Mouse (Mus musculus) limb, embryonic 10.5 days (tissue): ENCODE data around the gene Ppp1r27. TPM values are rescaled to one million over a fixed set of nuclear protein-coding genes. Genes with fewer than 3 reads are reported as not detected.

Experiments used
- DNase-seq: peaks from one replicate; pipeline ENCODE4 v3.0.0-alpha.2; 2017; ENCODE audit warnings: low spot score
- H3K27ac ChIP-seq: fragments of 300-500 bp; sonication (generic); 2 replicates; pipeline ENCODE4 v1.5.1; 2016; ENCODE audit warnings: mild to moderate bottlenecking
- H3K27me3 ChIP-seq: fragments of 300-500 bp; sonication (generic); 2 replicates; pipeline ENCODE4 v1.6.1; 2016; ENCODE audit warnings: low read depth, mild to moderate bottlenecking; ENCODE audit not compliant: poor library complexity, severe bottlenecking
- H3K36me3 ChIP-seq: fragments of 300-500 bp; sonication (generic); 2 replicates; pipeline ENCODE4 v1.6.1; 2016; ENCODE audit warnings: mild to moderate bottlenecking, moderate library complexity
- H3K4me1 ChIP-seq: fragments of 300-500 bp; sonication (generic); 2 replicates; pipeline ENCODE4 v1.6.1; 2016
- H3K4me3 ChIP-seq: fragments of 300-500 bp; sonication (generic); 2 replicates; pipeline ENCODE4 v1.5.1; 2016; ENCODE audit warnings: mild to moderate bottlenecking, moderate library complexity
- H3K9me3 ChIP-seq: fragments of 300-500 bp; sonication (generic); replicated peaks from 2 replicates; pipeline ENCODE4 v1.6.1; 2016; ENCODE audit warnings: mild to moderate bottlenecking
- WGBS: fragments of 180-500 bp; shearing (Covaris S2); methylation state at CpG from one replicate; pipeline ENCODE4 v1.1.7; 2016; 5-methylcytosine and 5-hydroxymethylcytosine counted together
- polyA plus RNA-seq: library from polyadenylated mRNA; unstranded; fragments of >200 nt; fragmentation: Nextera tagmentation; extraction: Ambion mirVana; gene quantifications from 2 replicates; pipeline ENCODE4 v1.2.1, GENCODE M21; 2016

Gene Ppp1r27
- polyA plus RNA-seq, 1 experiment from 2014 or later = 0.25 TPM

DNA sequence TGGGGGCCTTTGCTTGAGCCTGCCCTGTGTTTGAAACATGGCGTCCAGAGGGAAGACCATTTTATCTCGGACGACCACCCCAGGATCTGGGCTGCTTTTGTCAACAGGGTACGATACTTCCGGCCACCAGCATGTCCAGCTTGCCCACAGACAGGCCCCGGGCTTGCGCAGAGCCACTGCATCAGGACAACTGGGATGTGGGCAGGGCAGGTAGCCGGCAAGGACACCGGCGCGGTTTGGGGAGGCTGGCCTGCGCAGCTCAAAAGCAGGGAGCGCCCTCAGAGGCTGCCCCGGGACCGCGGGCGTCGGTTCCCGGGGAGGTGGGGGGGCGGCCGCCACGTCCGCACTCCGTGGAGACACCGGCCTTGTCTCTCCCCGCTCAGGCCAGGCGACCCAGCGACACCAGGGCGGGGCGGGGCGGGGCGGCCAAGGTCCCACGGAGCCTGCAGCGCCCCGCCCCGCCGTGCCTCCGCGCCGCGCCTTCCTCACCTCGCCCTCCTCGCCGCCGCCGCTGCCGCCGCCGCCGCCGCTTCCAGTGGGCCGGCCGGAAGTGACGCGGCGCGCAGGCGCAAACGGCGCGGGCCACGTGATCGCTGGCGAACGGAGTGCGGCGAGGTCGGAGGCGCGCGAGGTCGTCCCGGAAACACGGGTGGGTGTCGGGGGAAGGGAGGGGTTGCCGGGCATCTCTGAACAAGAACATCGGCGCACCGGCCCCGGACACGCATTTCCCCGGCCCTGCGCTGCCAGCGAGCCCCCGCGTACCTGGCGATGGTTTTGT lies 1.6 kb downstream of the Ppp1r27 start, which contains the start of gene Mcrip1:
Gene Mcrip1 (minus strand): TSS at position 560 of the 778 bp plus-strand sequence.
- Histone ChIP-seq H3K27me3 (no peaks in the 10 kb centered on the region), H3K36me3 (peaks cover 33% of the 10 kb centered on the region), H3K9me3 (no peaks in the 10 kb centered on the region), H3K4me1 (peaks cover 33% of the 10 kb centered on the region), H3K4me3 (peak within 1 kb of the TSS; percentile 91), H3K27ac (peak within 1 kb of the TSS; percentile 97)
- DNase-seq = peak; percentile 96
- WGBS = 2% methylated on average over 79 of the region's 87 CpGs

DNA sequence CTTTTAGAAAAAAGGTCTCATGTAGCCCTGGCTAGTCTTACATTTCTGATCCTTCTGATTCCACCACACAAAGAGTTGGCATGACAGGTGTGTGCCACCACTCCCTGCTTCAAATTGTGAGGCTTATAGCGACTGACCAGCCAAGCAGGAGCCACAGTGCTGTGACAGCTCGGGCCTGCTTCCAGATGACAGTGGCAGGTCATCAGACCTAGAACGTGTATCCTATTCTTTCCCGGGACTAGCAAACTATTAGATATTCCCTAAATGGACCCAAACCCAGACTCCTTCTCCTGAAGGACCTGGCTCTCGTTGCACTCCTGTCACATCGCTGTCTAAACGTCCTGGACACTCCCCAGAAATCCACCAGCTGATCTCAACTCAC lies 2.2 kb downstream of the Ppp1r27 start:
- Histone ChIP-seq H3K27me3 (no peaks in the 10 kb centered on the region), H3K36me3 (peaks cover 38% of the 10 kb centered on the region), H3K4me3 (peak overlapping the region; percentile 91), H3K4me1 (peaks cover 33% of the 10 kb centered on the region), H3K27ac (peak overlapping the region; percentile 97), H3K9me3 (no peaks in the 10 kb centered on the region)
- no peak for DNase-seq
- WGBS = 32% methylated on average over 7 of the region's 7 CpGs

DNA sequence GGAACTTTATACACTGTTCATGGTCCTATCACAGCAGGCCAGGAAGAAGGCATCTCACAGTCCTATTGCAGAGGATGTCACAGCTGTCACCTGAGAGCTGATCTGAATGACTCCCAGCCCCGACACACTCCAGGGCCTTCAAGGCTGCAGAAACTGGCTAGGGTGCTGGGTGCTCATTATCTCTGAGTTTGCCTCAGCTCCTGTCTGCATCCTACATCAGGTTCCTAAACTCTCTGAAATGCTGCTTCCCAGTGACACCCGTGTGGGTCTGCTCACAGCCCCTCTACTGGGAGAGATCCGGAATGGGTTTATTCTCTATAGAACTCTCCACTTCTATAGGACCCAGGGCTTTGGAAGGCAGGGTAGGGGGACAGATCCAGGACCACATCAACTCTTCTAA lies 2.7 kb downstream of the Ppp1r27 start:
- WGBS = 89% methylated on average over 3 of the region's 3 CpGs
- Histone ChIP-seq H3K27ac (peak overlapping the region; percentile 97; the same call in 1 of the 2 replicates), H3K9me3 (no peaks in the 10 kb centered on the region), H3K27me3 (no peaks in the 10 kb centered on the region), H3K4me1 (peaks cover 33% of the 10 kb centered on the region), H3K36me3 (peaks cover 44% of the 10 kb centered on the region), H3K4me3 (peak overlapping the region; percentile 91)
- no peak for DNase-seq

DNA sequence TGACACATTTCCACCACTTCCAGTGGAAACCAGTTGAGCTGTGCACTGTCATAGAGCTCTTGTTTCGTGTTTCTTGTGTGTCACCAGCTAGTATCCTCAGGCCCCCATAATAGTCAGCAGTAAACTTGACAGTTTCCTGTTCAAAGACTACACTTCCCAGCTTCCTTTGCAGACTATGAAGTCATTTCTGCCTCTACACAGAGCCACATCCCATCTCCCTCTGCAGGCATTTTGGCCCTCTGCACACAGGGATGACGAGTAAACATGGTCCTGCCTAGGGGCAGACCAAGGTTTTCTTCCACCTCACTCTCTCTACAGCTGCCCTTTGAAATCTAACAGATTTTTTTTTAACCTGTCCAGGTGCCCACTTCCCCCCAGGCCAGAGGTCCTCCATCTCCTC lies 3.5 kb downstream of the Ppp1r27 start:
- Histone ChIP-seq H3K4me3 (no peak overlapping the region), H3K27me3 (no peaks in the 10 kb centered on the region), H3K9me3 (no peaks in the 10 kb centered on the region), H3K27ac (no peak overlapping the region), H3K36me3 (peaks cover 52% of the 10 kb centered on the region), H3K4me1 (peaks cover 33% of the 10 kb centered on the region)
- WGBS = 73% methylated on average over 2 of the region's 2 CpGs
- no peak for DNase-seq

DNA sequence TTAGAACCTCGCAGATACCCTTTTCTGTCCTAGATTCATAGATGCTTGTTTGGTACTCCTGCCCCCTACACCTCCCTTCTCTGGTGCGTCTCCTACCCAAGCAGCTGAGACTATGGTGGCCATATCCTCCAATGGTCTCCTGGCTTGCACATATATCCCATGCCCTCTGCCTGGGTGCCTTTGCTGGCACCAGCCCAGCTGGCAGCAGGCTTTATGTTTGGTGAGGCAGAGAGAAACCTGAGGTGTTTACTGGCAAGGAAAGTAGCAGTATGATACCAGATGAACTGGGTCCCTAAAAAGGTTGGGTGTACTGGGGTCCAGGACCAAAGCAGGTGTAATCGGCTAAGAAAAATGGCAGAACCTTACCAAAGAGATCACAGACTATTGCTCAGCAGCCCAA lies 5.0 kb downstream of the Ppp1r27 start:
- WGBS = 91% methylated on average over 3 of the region's 3 CpGs
- Histone ChIP-seq H3K4me3 (no peak overlapping the region), H3K27me3 (no peaks in the 10 kb centered on the region), H3K36me3 (peaks cover 59% of the 10 kb centered on the region), H3K4me1 (peaks cover 33% of the 10 kb centered on the region), H3K27ac (no peak overlapping the region), H3K9me3 (no peaks in the 10 kb centered on the region)
- no peak for DNase-seq

DNA sequence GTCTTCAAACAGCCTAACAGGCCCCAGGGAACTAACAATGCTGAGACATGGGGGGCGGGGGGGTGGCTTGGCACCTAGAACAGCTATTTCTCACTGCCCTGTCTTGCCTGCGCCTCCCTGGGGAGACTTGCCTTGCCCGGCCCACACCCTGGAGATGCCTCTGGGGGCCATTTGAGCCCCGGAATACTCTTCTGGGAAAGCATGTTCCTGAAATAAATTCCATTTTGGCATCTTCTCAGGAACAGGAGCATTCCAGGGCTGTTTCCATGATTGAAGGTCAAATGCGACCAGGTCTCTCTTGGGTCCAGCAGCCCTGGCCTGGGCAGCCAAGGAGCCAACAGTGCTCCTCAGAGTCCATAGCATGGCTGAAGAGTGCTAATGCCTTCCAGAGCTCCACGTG lies 8.6 kb downstream of the Ppp1r27 start:
- WGBS = 84% methylated on average over 6 of the region's 6 CpGs
- no peak overlapping the region for H3K27ac ChIP-seq
- peaks cover 52% of the 10 kb centered on the region for H3K36me3 ChIP-seq

DNA sequence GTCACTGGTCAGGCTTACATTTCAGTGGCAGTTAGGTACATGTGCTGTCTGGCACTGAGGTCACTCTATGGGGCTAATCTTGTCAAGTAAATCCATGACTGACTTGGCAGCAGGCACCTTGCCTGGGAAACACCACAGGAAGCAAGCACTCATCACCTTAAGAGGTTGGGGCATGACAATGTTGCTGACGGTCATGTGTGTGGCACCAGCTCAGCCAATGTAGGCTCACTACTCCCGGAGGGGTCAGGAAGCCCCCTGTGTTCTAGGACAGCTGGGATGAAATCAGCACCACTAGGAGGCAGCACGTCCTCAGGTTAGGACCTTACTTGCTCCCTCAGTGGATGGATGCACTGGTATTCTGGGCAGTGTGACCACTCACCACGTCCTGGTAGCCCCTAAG lies 9.0 kb downstream of the Ppp1r27 start:
- 44% methylated on average over 4 of the region's 4 CpGs for WGBS
- Histone ChIP-seq H3K4me1 (peaks cover 28% of the 10 kb centered on the region), H3K27me3 (no peaks in the 10 kb centered on the region), H3K4me3 (no peak overlapping the region), H3K27ac (no peak overlapping the region), H3K36me3 (peaks cover 49% of the 10 kb centered on the region), H3K9me3 (no peaks in the 10 kb centered on the region)
- no peak for DNase-seq

More for the DNA sequence above, 8.6 kb downstream of the Ppp1r27 start:
- H3K27me3 ChIP-seq = no peaks in the 10 kb centered on the region
- H3K4me1 ChIP-seq = peaks cover 29% of the 10 kb centered on the region
- DNase-seq = no peak
- H3K9me3 ChIP-seq = no peaks in the 10 kb centered on the region
- no peak overlapping the region for H3K4me3 ChIP-seq

DNA sequence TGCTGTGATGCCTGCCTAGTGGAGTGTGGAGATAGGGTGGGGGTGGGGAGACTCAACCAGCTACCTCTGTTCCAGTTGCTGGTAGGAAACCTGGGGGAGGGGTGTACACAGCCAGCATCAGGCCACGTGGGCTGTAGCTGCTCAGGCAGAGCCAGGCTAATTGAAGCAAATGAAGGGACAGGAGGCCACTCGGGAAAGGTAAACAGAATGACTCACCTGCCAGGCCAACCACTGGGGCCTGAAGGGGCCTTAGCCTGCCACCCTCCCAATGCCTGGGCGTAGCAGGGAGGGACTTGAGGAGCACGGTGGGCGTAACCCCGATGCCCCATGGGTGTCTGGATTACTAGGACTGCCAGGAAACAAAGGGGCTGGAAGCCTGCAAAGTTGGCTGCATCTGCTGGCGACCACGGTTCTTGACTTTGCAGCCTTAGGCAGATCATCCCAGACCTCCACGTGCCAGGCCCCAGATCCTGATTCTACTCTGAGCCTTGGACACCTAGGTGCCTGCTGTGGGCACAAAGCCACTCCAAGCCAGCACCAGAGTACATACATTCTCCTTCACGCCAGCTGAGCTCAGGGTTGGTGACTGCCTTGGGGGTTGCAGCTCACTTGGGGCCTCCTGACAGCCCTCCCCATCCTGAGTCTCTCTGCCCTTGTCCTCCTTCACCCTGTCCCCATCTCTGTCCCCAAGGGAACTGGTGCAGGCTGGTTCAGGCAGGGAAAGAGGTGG lies 11.5 kb downstream of the Ppp1r27 start:
- peaks cover 14% of the 10 kb centered on the region for H3K27me3 ChIP-seq
- WGBS = 40% methylated on average over 10 of the region's 10 CpGs
- peaks cover 28% of the 10 kb centered on the region for H3K36me3 ChIP-seq
- H3K27ac ChIP-seq = peak overlapping the region; percentile 83
- peak overlapping the region; percentile 23; the same call in 1 of the 2 replicates for H3K4me3 ChIP-seq
- no peaks in the 10 kb centered on the region for H3K9me3 ChIP-seq
- DNase-seq = peak; percentile 49
- peaks cover 28% of the 10 kb centered on the region for H3K4me1 ChIP-seq

DNA sequence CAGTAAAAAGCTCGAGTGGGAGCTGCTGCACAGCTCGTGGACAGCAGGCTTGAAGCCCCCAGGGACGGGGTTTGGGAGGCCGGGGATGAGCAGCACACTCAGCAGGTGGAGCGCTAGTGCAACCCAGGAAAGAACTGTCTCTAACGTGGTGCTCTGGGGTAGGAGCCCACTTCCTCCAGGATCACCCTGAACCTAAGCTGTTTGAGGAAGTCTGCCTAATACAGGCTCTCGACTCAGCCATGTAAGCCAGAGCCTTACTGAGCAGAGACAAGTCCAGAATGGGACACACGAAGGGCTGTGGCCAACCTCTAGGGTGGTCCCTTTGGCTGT lies 12.0 kb downstream of the Ppp1r27 start:
- H3K36me3 ChIP-seq = peaks cover 22% of the 10 kb centered on the region
- H3K9me3 ChIP-seq = no peaks in the 10 kb centered on the region
- WGBS = 67% methylated on average over 8 of the region's 8 CpGs
- peak overlapping the region; percentile 23; the same call in 1 of the 2 replicates for H3K4me3 ChIP-seq
- peaks cover 28% of the 10 kb centered on the region for H3K4me1 ChIP-seq
- no peak for DNase-seq
- H3K27me3 ChIP-seq = peaks cover 19% of the 10 kb centered on the region
- H3K27ac ChIP-seq = peak overlapping the region; percentile 83

DNA sequence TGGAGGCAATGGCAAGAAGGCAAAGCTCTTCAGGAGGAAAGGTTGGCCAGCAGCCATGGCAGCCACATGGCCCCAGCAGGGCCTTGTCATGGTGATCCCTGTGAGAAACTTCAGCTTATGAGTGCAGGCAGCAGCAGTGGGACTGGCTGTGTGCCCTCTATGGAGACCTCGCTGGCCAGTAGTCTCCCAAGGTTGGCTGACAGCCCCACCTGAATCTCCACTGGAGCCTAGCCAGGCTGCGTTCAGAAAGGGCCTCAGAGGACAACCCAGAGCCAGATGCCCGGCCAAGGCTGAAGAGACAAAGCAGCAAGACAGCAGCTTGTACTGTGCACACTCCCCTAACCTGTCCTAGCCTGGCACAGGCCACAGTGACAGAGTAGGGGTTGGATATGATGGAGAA lies 12.4 kb downstream of the Ppp1r27 start:
- H3K9me3 ChIP-seq = no peaks in the 10 kb centered on the region
- DNase-seq = no peak
- peak overlapping the region; percentile 83 for H3K27ac ChIP-seq
- H3K4me1 ChIP-seq = peaks cover 28% of the 10 kb centered on the region
- H3K27me3 ChIP-seq = peaks cover 24% of the 10 kb centered on the region
- whole genome bisulfite sequencing = 90% methylated on average over 3 of the region's 3 CpGs
- H3K4me3 ChIP-seq = 0 out of 2 replicates have a peak overlapping the region, but pooled peaks have one; percentile 6
- peaks cover 18% of the 10 kb centered on the region for H3K36me3 ChIP-seq

DNA sequence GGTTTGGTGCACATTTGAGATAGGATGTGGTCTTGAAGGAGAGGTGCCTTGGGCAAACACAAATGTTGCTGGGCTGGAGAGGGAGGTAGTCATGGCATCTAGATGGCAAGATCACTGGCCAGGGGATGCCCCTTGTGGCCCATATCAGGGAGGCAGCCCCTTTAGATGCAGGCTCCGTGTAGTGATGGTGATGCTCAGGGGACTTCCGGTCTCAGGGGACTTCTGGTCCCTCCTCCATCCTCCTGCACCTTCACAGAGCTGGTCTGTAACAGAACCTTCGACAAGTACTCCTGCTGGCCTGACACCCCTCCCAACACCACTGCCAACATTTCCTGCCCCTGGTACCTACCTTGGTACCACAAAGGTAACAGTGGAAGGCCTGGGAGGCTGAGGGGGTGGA lies 15.1 kb downstream of the Ppp1r27 start:
- DNase-seq = no peak
- no peaks in the 10 kb centered on the region for H3K36me3 ChIP-seq
- peaks cover 37% of the 10 kb centered on the region for H3K4me1 ChIP-seq
- 68% methylated on average over 3 of the region's 3 CpGs for WGBS
- H3K4me3 ChIP-seq = no peak overlapping the region
- no peak overlapping the region for H3K27ac ChIP-seq
- peaks cover 50% of the 10 kb centered on the region for H3K27me3 ChIP-seq
- no peaks in the 10 kb centered on the region for H3K9me3 ChIP-seq

DNA sequence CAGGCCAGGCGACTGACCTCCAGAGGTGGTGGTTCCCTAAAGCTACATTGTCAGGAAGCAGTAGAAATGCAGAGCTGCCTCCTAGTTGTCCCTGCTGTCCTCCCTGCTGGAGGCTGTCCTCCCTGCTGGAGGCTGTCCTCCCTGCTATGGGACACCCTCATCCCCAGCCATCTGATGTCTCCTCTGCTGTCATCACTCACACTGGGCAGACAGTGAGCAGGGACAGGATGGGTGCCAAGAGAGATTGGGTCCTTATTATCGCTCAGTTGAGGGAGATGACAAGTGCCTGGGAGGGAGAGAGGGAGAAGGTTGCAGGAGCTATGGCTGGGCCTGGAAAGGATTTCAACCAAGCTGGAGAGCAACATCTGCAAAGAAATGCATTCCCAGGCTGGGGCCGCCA lies 15.8 kb downstream of the Ppp1r27 start:
- DNase-seq = no peak
- no peaks in the 10 kb centered on the region for H3K9me3 ChIP-seq
- WGBS = 81% methylated on average over 3 of the region's 3 CpGs

DNA sequence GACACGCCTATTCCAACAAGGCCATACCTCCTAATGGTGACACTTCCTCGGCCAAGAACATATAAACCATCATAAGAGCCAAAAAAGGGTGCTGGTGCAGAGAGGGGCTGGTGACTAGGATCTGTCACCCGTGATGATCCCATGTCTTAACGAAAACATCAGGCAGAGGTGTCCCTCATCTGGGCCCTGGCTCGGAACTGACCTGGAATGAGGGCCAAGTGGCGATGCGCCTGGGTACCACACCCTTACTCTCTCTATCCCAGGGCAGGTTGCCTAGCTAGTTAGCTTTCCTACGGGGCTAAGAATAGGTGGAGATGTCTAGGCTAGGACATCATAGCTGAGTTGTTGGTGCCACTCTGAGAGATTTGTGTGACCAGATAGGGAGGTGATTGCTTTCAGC lies 16.8 kb downstream of the Ppp1r27 start:
- Histone ChIP-seq H3K4me3 (no peak overlapping the region), H3K27me3 (peaks cover 67% of the 10 kb centered on the region), H3K27ac (no peak overlapping the region), H3K9me3 (no peaks in the 10 kb centered on the region), H3K4me1 (peaks cover 28% of the 10 kb centered on the region), H3K36me3 (no peaks in the 10 kb centered on the region)
- DNase-seq = no peak
- 87% methylated on average over 8 of the region's 8 CpGs for WGBS

More for the DNA sequence above, 15.8 kb downstream of the Ppp1r27 start:
- H3K27me3 ChIP-seq = peaks cover 57% of the 10 kb centered on the region
- H3K36me3 ChIP-seq = no peaks in the 10 kb centered on the region
- no peak overlapping the region for H3K4me3 ChIP-seq
- H3K4me1 ChIP-seq = peaks cover 37% of the 10 kb centered on the region
- no peak overlapping the region for H3K27ac ChIP-seq
